Mouse (Mus musculus): Measurements from ENCODE around the gene Defb47.
A peak's percentile ranks its signal among the peaks of the same experiment; 100 is the strongest.

The Defb47 gene

GRCm38 (mm10) chr14:62997777-62998176 lies at the start of gene Defb47:
Gene Defb47, plus strand, starts transcription at chr14:62998077.
- DNase-seq, result no peak

- no peak for DNase-seq
Observed at GRCm38 (mm10) chr14:62956091-62956490, 41.8 kb upstream of the Defb47 start.

GRCm38 (mm10) chr14:62963632-62964031 lies 34.2 kb upstream of the Defb47 start:
- DNase-seq, result no peak

DNA sequence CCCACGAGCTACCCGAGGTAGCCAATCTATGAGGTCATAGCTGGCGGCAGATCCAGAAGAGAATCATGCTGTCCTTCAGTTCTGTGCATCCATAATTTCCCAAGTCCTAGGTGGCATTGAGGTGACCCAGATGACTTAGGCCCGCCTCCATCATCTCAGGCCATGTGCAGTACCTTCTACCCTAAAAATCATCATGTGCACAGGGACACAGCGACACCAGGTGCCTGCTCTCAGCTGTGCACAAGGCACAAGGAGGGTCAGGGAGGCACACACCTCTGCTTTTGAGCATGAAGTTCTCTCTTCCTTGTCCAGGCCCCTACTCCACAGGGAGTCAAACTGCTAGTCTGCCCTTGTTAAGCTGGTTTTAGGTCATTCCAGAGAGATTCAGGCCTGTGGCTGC lies 32.5 kb upstream of the Defb47 start:
- no peak for DNase-seq

DNA sequence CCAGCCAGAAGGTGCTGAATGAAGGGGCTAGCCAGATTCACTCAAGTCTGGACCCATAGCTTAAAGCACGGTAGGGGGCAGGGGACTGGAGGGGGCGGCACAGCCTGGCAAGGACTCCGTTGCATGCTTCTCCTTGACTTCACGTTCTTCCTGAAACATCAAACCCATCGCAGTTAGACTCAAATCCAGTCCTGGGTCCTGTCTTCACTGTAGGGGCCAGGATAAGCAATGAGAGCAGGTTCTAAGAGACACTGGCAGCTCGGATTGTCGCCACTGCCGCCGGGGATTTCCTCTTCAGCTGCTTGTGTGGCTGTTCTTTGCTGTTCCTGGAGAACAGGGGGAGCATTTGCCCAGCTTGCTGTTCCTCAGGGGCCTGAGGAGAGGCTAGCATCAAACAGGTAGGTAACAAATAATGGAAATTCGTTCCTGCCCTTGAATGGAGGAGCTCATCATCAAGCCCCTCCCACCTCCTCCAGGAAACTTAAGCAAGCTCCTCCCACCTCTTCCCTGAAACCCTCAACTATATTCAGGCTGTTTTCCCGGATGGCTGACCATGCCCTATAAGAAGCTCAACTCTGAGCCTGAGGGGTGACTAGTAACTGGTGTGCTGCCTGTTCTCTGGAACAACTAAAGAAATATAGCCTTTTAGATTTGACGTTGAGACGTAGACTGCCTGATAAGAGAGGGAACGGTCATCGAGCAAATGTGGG lies 31.9 kb upstream of the Defb47 start:
- DNase-seq, result no peak

GRCm38 (mm10) chr14:62975046-62975445 lies 22.8 kb upstream of the Defb47 start:
- DNase-seq, result peak; percentile 9 to 23

GRCm38 (mm10) chr14:62979815-62980214 lies 18.1 kb upstream of the Defb47 start:
- DNase-seq, result no peak

GRCm38 (mm10) chr14:62984410-62984809 lies 13.5 kb upstream of the Defb47 start, which contains the start of gene Defb48:
Gene Defb48, minus strand, starts transcription at chr14:62984510.
- DNase-seq, result no peak

DNA sequence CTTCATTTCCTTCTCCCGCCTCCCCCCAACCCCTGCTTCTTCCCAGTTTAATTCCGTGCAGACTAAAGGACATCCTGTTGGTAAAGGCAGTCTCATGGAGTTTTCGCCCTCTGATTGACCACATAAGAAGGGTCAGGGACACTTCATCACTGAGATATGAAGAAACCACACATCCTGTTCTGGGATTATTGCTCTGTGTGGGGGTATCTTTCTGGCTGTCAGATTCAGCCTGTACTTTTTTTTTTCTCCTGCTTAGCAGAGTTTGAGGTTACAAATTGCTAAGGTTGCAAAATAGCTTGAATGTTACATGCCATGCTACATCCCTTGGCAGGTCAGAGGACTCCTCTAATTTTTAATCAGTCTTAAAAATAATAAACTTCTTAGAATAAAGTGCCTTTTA lies 6.6 kb upstream of the Defb47 start:
- DNase-seq, result no peak

- DNase-seq, result no peak
Observed at GRCm38 (mm10) chr14:62991849-62992510, 5.9 kb upstream of the Defb47 start.

GRCm38 (mm10) chr14:62998977-62999376 lies 1.1 kb downstream of the Defb47 start:
- DNase-seq, result no peak

DNA sequence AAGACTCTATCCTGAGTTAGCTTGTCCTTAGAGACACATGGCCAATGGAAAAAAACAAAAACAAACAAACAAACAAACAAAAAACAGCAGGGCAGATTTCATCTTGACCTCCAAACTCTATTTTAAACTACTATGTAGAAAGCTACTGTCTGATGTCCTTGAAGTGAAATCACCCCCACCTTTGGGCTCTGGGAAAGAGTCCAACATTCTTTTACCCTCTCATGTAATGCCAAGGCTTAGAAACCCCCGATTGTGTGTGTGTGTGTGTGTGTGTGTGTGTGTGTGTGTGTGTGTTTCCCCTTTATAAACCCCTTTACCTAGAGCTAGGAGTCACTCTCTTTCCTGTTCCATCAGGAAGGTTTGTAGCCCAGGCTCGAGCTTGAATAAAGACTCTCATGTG lies 4.7 kb downstream of the Defb47 start:
- DNase-seq, result no peak

DNA sequence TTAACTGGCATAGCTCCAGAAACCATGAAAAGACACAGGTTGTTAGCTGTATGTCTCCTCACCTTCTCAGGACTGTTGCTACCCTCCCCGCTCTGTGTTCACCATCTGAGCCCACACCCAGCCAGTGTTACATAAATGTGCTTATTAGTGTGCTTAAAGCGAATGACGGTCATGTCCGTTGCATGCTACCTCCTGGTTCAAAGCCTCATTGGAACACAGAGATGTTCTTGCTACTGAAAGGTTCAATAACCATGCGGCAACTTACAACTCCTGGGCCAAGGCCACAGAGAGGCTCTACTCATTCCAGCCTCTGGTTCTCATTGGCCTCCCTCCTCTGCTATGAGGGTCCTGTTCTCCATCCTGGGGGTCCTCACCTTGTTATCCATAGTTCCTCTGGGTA lies 13.6 kb downstream of the Defb47 start, which contains the start of gene Defb43:
Gene Defb43 (plus strand): TSS at position 301 of the 400 bp plus-strand sequence.
- no peak for DNase-seq

DNA sequence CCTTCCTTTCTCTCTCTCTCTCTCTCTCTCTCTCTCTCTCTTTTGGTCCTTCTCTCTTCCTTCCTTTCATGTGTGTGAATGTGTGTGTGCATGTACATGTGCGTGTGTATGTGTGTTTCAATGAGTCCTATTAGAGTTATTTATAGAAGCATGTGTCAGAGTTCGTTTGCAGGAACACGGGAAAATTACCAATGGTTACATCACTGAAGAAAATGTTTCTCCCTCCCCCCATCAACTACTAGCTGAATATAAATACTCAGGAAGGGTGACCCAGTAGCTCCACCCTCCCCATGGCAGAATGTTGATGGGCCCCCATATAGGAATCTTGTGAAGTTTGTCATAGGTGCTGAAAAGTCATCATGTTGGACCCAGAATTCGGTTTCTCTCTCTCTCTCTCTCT lies 15.2 kb downstream of the Defb47 start:
- no peak for DNase-seq

- no peak for DNase-seq
Observed at GRCm38 (mm10) chr14:63014667-63015066, 16.8 kb downstream of the Defb47 start.

- no peak for DNase-seq
Observed at GRCm38 (mm10) chr14:63020524-63021156, 22.8 kb downstream of the Defb47 start.

GRCm38 (mm10) chr14:63046691-63047090 lies 48.8 kb downstream of the Defb47 start, which contains the start of gene Defb42:
Gene Defb42, plus strand, starts transcription at chr14:63046991.
- no peak for DNase-seq

GRCm38 (mm10) chr14:63049910-63050370 lies 52.1 kb downstream of the Defb47 start, which contains the start of gene Defb30:
Gene Defb30, minus strand, starts transcription at chr14:63049960.
- DNase-seq, result no peak

All from thymus, adult 18-20 months (tissue).